Mouse (Mus musculus) megakaryocyte, adult 5-6 weeks (primary cell): ENCODE measurements at regions not wholly inside any gene's neighbourhood (a gene's known extent, or its start where the extent isn't known, plus 50 kb on each side); places are given as distances from the start of the nearest gene placed in this dataset.
A peak's percentile ranks its signal among the peaks of the same experiment; 100 is the strongest.

Source experiments
- ATAC-seq: 2 replicates; pipeline ENCODE4 v1.8.0; 2016; ENCODE audit warnings: mild to moderate bottlenecking, inconsistent platforms; ENCODE audit not compliant: poor library complexity, severe bottlenecking

GRCm38 (mm10) chr10:16171251-16171650 lies 1453.2 kb upstream of the Gje1 start:
- no peak for ATAC-seq

GRCm38 (mm10) chr10:16159542-16159941 lies 1441.5 kb upstream of the Gje1 start:
- ATAC-seq, result peak; percentile 49; the same call in 1 of the 2 replicates

GRCm38 (mm10) chr10:16158445-16158844 lies 1440.4 kb upstream of the Gje1 start:
- peak; percentile 60 for ATAC-seq

- no peak for ATAC-seq
Measured at GRCm38 (mm10) chr10:16156954-16157353, 1438.9 kb upstream of the Gje1 start.

GRCm38 (mm10) chr10:16148991-16149390 lies 1431.0 kb upstream of the Gje1 start:
- peak; percentile 66; the same call in 1 of the 2 replicates for ATAC-seq

GRCm38 (mm10) chr10:16145397-16145796 lies 1427.4 kb upstream of the Gje1 start:
- no peak for ATAC-seq

GRCm38 (mm10) chr10:16123902-16124301 lies 1405.9 kb upstream of the Gje1 start:
- ATAC-seq, result no peak

GRCm38 (mm10) chr10:16088210-16088609 lies 1370.2 kb upstream of the Gje1 start:
- no peak for ATAC-seq

GRCm38 (mm10) chr10:16053008-16053407 lies 1335.0 kb upstream of the Gje1 start:
- no peak for ATAC-seq

- ATAC-seq, result no peak
Measured at GRCm38 (mm10) chr10:16052463-16052889, 1334.5 kb upstream of the Gje1 start.

- ATAC-seq, result no peak
Measured at GRCm38 (mm10) chr10:16036255-16036654, 1318.2 kb upstream of the Gje1 start.

GRCm38 (mm10) chr10:16033096-16033495 lies 1315.1 kb upstream of the Gje1 start:
- no peak for ATAC-seq

- ATAC-seq, result no peak
Measured at GRCm38 (mm10) chr10:16030802-16031201, 1312.8 kb upstream of the Gje1 start.

GRCm38 (mm10) chr10:16014806-16015205 lies 1296.8 kb upstream of the Gje1 start:
- no peak for ATAC-seq

GRCm38 (mm10) chr10:16001246-16001645 lies 1283.2 kb upstream of the Gje1 start:
- ATAC-seq, result no peak

GRCm38 (mm10) chr10:15993275-15993674 lies 1275.3 kb upstream of the Gje1 start:
- no peak; the same call in 1 of the 2 replicates for ATAC-seq
